Mouse (Mus musculus) hindbrain, postnatal 0 days (tissue): Measurements from ENCODE around the gene Lrrc47. TPM values are rescaled to one million over a fixed set of nuclear protein-coding genes. Genes with fewer than 3 reads are reported as not detected.

Experiments used
- ATAC-seq: fragments of 200-750 bp; cut with Nextera tagmentation; 2 replicates; pipeline ENCODE4 v1.8.0; 2017; ENCODE audit warnings: mild to moderate bottlenecking, moderate TSS enrichment, moderate library complexity
- DNase-seq: peaks from one replicate; pipeline ENCODE4 v3.0.0-alpha.2; 2015; ENCODE audit warnings: low spot score
- H3K27ac ChIP-seq: fragments of 300-500 bp; sonication (generic); 2 replicates; pipeline ENCODE4 v1.5.1; 2014; ENCODE audit warnings: mild to moderate bottlenecking
- H3K27me3 ChIP-seq: fragments of 300-500 bp; sonication (generic); 2 replicates; pipeline ENCODE4 v1.6.1; 2014; ENCODE audit warnings: low read length, mixed read lengths; ENCODE audit not compliant: insufficient read depth
- H3K36me3 ChIP-seq: fragments of 300-500 bp; sonication (generic); 2 replicates; pipeline ENCODE4 v1.6.1; 2014; ENCODE audit warnings: low read length, mixed read lengths; ENCODE audit not compliant: insufficient read depth
- H3K4me1 ChIP-seq: fragments of 300-500 bp; sonication (generic); 2 replicates; pipeline ENCODE4 v1.6.1; 2014; ENCODE audit warnings: antibody characterized with exemption, low read length, mixed read lengths; ENCODE audit not compliant: insufficient read depth
- H3K4me2 ChIP-seq: fragments of 300-500 bp; sonication (generic); 2 replicates; pipeline ENCODE4 v1.6.1; 2014; ENCODE audit warnings: low read depth, mild to moderate bottlenecking, low read length, moderate library complexity, mixed read lengths
- H3K4me3 ChIP-seq: fragments of 300-500 bp; sonication (generic); 2 replicates; pipeline ENCODE4 v1.5.1; 2014; ENCODE audit warnings: low read length
- H3K9ac ChIP-seq: fragments of 300-500 bp; sonication (generic); replicated peaks from 2 replicates; pipeline ENCODE4 v1.6.1; 2014; ENCODE audit warnings: mild to moderate bottlenecking, low read length, moderate library complexity, mixed read lengths
- H3K9me3 ChIP-seq: fragments of 300-500 bp; sonication (generic); 2 replicates; pipeline ENCODE4 v1.6.1; 2016; ENCODE audit warnings: low read length, mixed read lengths
- CTCF ChIP-seq: IDR thresholded peaks from 2 replicates; pipeline ENCODE4 v1.5.1; 2016; ENCODE audit warnings: antibody characterized with exemption, control low read depth, low read depth
- WGBS: fragments of 180-500 bp; shearing (Covaris S2); extraction: QIAGEN DNeasy Blood & Tissue Kit; methylation state at CpG from one replicate; pipeline ENCODE4 v1.1.7; 2014; 5-methylcytosine and 5-hydroxymethylcytosine counted together
- polyA plus RNA-seq: library from polyadenylated mRNA; unstranded; fragments of >200 nt; fragmentation: Nextera tagmentation; extraction: Ambion mirVana; gene quantifications from 2 replicates; pipeline ENCODE4 v1.2.1, GENCODE M21; 2015
- total RNA-seq: library from RNA; depleted of rRNA; stranded (reverse); fragments of >200 nt; gene quantifications from 2 replicates; pipeline ENCODE4 v1.2.3, GENCODE M21; 2014; rRNA removed

Lrrc47 gene
- total RNA-seq: 24.2 and 32.1 TPM in 2 replicates
- 17.6 and 22.0 TPM in 2 replicates for polyA plus RNA-seq

- Histone ChIP-seq H3K27me3 (no peaks in the 10 kb centered on the region), H3K27ac (peak within 1 kb of the TSS; percentile 79), H3K4me1 (peaks cover 10% of the 10 kb centered on the region), H3K4me3 (peak within 1 kb of the TSS; percentile 64), H3K36me3 (peaks cover 34% of the 10 kb centered on the region; the same call in 1 of the 2 replicates), H3K9me3 (no peaks in the 10 kb centered on the region), H3K9ac (peak within 1 kb of the TSS; percentile 80), H3K4me2 (peak within 1 kb of the TSS; percentile 97)
- DNase-seq (peak; percentile 94), ATAC-seq (peak; percentile 95)
- WGBS: under 1% methylated on average over 53 of the region's 59 CpGs
- no peak for TF ChIP-seq CTCF
Measured at GRCm38 (mm10) chr4:154011646-154012089, at the start of gene Lrrc47. Gene Lrrc47 (plus strand): TSS chr4:154011731.

- Histone ChIP-seq H3K36me3 (peaks cover 49% of the 10 kb centered on the region), H3K4me3 (no peak overlapping the region)
- TF ChIP-seq CTCF: no peak
Measured at GRCm38 (mm10) chr4:153962631-153963030, 48.9 kb upstream of the Lrrc47 start.

GRCm38 (mm10) chr4:153966651-153967050 is 44.9 kb upstream of the Lrrc47 start:
- Histone ChIP-seq H3K9ac (no peak overlapping the region), H3K27ac (no peak overlapping the region), H3K9me3 (no peaks in the 10 kb centered on the region), H3K4me1 (no peaks in the 10 kb centered on the region), H3K36me3 (peaks cover 55% of the 10 kb centered on the region), H3K4me3 (no peak overlapping the region), H3K27me3 (no peaks in the 10 kb centered on the region), H3K4me2 (no peak overlapping the region)
- TF ChIP-seq CTCF: no peak
- DNase-seq (no peak), ATAC-seq (no peak)
- 90% methylated on average over 5 of the region's 5 CpGs for WGBS

More at GRCm38 (mm10) chr4:153962631-153963030, 48.9 kb upstream of the Lrrc47 start:
- whole genome bisulfite sequencing: 88% methylated on average over 7 of the region's 7 CpGs
- no peak overlapping the region for H3K27ac ChIP-seq
- DNase-seq: no peak
- ATAC-seq: no peak
- H3K9me3 ChIP-seq: no peaks in the 10 kb centered on the region
- H3K27me3 ChIP-seq: no peaks in the 10 kb centered on the region
- no peak overlapping the region for H3K9ac ChIP-seq
- H3K4me1 ChIP-seq: peaks cover 6% of the 10 kb centered on the region
- H3K4me2 ChIP-seq: no peak overlapping the region

GRCm38 (mm10) chr4:153967556-153967955 is 44.0 kb upstream of the Lrrc47 start:
- no peak for DNase-seq
- peaks cover 47% of the 10 kb centered on the region for H3K36me3 ChIP-seq
- no peaks in the 10 kb centered on the region for H3K9me3 ChIP-seq
- 79% methylated on average over 2 of the region's 2 CpGs for WGBS
- H3K4me3 ChIP-seq: no peak overlapping the region
- no peak for TF ChIP-seq CTCF
- no peak overlapping the region for H3K9ac ChIP-seq
- ATAC-seq: no peak
- H3K27ac ChIP-seq: no peak overlapping the region
- no peaks in the 10 kb centered on the region for H3K4me1 ChIP-seq
- H3K27me3 ChIP-seq: no peaks in the 10 kb centered on the region
- H3K4me2 ChIP-seq: no peak overlapping the region

- H3K4me2 ChIP-seq: no peak overlapping the region
- DNase-seq (peak; percentile 19), ATAC-seq (no peak)
- no peak overlapping the region for H3K27ac ChIP-seq
- TF ChIP-seq CTCF: peak; percentile 41
- no peaks in the 10 kb centered on the region for H3K9me3 ChIP-seq
- H3K36me3 ChIP-seq: peaks cover 42% of the 10 kb centered on the region
- no peak overlapping the region for H3K4me3 ChIP-seq
- no peaks in the 10 kb centered on the region for H3K27me3 ChIP-seq
- 89% methylated on average over 2 of the region's 2 CpGs for whole genome bisulfite sequencing
- no peaks in the 10 kb centered on the region for H3K4me1 ChIP-seq
- no peak overlapping the region for H3K9ac ChIP-seq
Measured at GRCm38 (mm10) chr4:153968063-153968462, 43.5 kb upstream of the Lrrc47 start.

- peaks cover 22% of the 10 kb centered on the region for H3K36me3 ChIP-seq
- peak within 1 kb of the TSS; percentile 85 for H3K27ac ChIP-seq
- peaks cover 7% of the 10 kb centered on the region for H3K4me1 ChIP-seq
- H3K9me3 ChIP-seq: no peaks in the 10 kb centered on the region
- peak; percentile 12; the same call in 1 of the 2 replicates for TF ChIP-seq CTCF
- no peaks in the 10 kb centered on the region for H3K27me3 ChIP-seq
- H3K9ac ChIP-seq: peak within 1 kb of the TSS; percentile 79
- H3K4me2 ChIP-seq: peak within 1 kb of the TSS; percentile 95
- ATAC-seq (peak; percentile 97), DNase-seq (peak; percentile 98)
- 1% methylated on average over 67 of the region's 68 CpGs for WGBS
- H3K4me3 ChIP-seq: peak within 1 kb of the TSS; percentile 81
Measured at GRCm38 (mm10) chr4:153974431-153975291, 36.9 kb upstream of the Lrrc47 start, which contains the start of the genes Dffb and Cep104. Gene Dffb (minus strand): TSS chr4:153975126. Gene Cep104 (plus strand): TSS chr4:153975194.
